Mouse (Mus musculus): ENCODE measurements around the gene Col19a1. TPM values are rescaled to one million over a fixed set of nuclear protein-coding genes. Genes with fewer than 3 reads are reported as not detected.

Gene Col19a1
- polyA plus RNA-seq, 1 experiment from 2014 or later: 3.1 TPM

GRCm38 (mm10) chr1:24511536-24511935 is 75.7 kb downstream of the Col19a1 start:
- Histone ChIP-seq H3K27ac (replicated peaks; ENCODE audit: low read depth, low read length) (no peak overlapping the region), H3K4me1 (ENCODE audit: control insufficient read depth, insufficient read depth, low read length) (no peaks in the 10 kb centered on the region), H3K4me3 (ENCODE audit: low read depth, low read length) (no peak overlapping the region), H3K27me3 (replicated peaks; ENCODE audit: control insufficient read depth, insufficient read depth, low read length) (no peaks in the 10 kb centered on the region), H3K36me3 (ENCODE audit: control insufficient read depth, insufficient read depth, low read length) (no peaks in the 10 kb centered on the region), H3K9ac (ENCODE audit: low read depth, low read length) (no peak overlapping the region), H3K9me3 (ENCODE audit: control insufficient read depth, low read length) (no peaks in the 10 kb centered on the region), H3K4me2 (ENCODE audit: low read depth, low read length) (no peak overlapping the region)
- ATAC-seq (ENCODE audit: low read depth) (peak; percentile 57; the same call in 1 of the 2 replicates), DNase-seq (ENCODE audit: low spot score) (peak; percentile 71)
- 34% methylated on average over 6 of the region's 6 CpGs for WGBS

- H3K36me3 ChIP-seq (ENCODE audit: control insufficient read depth, insufficient read depth, low read length): no peaks in the 10 kb centered on the region
- no peaks in the 10 kb centered on the region for H3K4me1 ChIP-seq (ENCODE audit: control insufficient read depth, insufficient read depth, low read length)
- DNase-seq (ENCODE audit: low spot score) (peak; percentile 44), ATAC-seq (ENCODE audit: low read depth) (0 out of 2 replicates have a peak, but pooled peaks have one; percentile 30)
- no peaks in the 10 kb centered on the region for H3K9me3 ChIP-seq (ENCODE audit: control insufficient read depth, low read length)
- no peaks in the 10 kb centered on the region for H3K27me3 ChIP-seq (replicated peaks; ENCODE audit: control insufficient read depth, insufficient read depth, low read length)
- 76% methylated on average over 4 of the region's 4 CpGs for WGBS
- H3K27ac ChIP-seq (replicated peaks; ENCODE audit: low read depth, low read length): no peak overlapping the region
- no peak overlapping the region for H3K4me3 ChIP-seq (ENCODE audit: low read depth, low read length)
- H3K9ac ChIP-seq (ENCODE audit: low read depth, low read length): no peak overlapping the region
- H3K4me2 ChIP-seq (ENCODE audit: low read depth, low read length): no peak overlapping the region
Measured at GRCm38 (mm10) chr1:24495400-24495799, 91.9 kb downstream of the Col19a1 start.

- Histone ChIP-seq H3K4me2 (ENCODE audit: low read depth, low read length) (no peak overlapping the region), H3K9me3 (ENCODE audit: control insufficient read depth, low read length) (no peaks in the 10 kb centered on the region), H3K27ac (replicated peaks; ENCODE audit: low read depth, low read length) (no peak overlapping the region), H3K4me3 (ENCODE audit: low read depth, low read length) (no peak overlapping the region), H3K4me1 (ENCODE audit: control insufficient read depth, insufficient read depth, low read length) (no peaks in the 10 kb centered on the region), H3K9ac (ENCODE audit: low read depth, low read length) (no peak overlapping the region), H3K27me3 (replicated peaks; ENCODE audit: control insufficient read depth, insufficient read depth, low read length) (no peaks in the 10 kb centered on the region), H3K36me3 (ENCODE audit: control insufficient read depth, insufficient read depth, low read length) (no peaks in the 10 kb centered on the region)
- ATAC-seq (ENCODE audit: low read depth) (peak; percentile 67; the same call in 1 of the 2 replicates), DNase-seq (ENCODE audit: low spot score) (peak; percentile 67)
- WGBS: 66% methylated on average over 5 of the region's 5 CpGs
Measured at GRCm38 (mm10) chr1:24484161-24484560, 103.1 kb downstream of the Col19a1 start.

- no peaks in the 10 kb centered on the region for H3K36me3 ChIP-seq (ENCODE audit: control insufficient read depth, insufficient read depth, low read length)
- H3K4me2 ChIP-seq (ENCODE audit: low read depth, low read length): no peak overlapping the region
- ATAC-seq (ENCODE audit: low read depth): no peak
- peak; percentile 49 for DNase-seq (ENCODE audit: low spot score)
- WGBS: 59% methylated on average over 7 of the region's 7 CpGs
- H3K27ac ChIP-seq (replicated peaks; ENCODE audit: low read depth, low read length): no peak overlapping the region
- H3K4me1 ChIP-seq (ENCODE audit: control insufficient read depth, insufficient read depth, low read length): 0 out of 2 replicates have a peak, but pooled peaks cover 3% of the 10 kb centered on the region
- H3K9ac ChIP-seq (ENCODE audit: low read depth, low read length): no peak overlapping the region
- H3K4me3 ChIP-seq (ENCODE audit: low read depth, low read length): no peak overlapping the region
- H3K27me3 ChIP-seq (replicated peaks; ENCODE audit: control insufficient read depth, insufficient read depth, low read length): no peaks in the 10 kb centered on the region
- no peaks in the 10 kb centered on the region for H3K9me3 ChIP-seq (ENCODE audit: control insufficient read depth, low read length)
Measured at GRCm38 (mm10) chr1:24471096-24471710, 116.1 kb downstream of the Col19a1 start.

- H3K4me2 ChIP-seq (ENCODE audit: low read depth, low read length): no peak overlapping the region
- no peaks in the 10 kb centered on the region for H3K9me3 ChIP-seq (ENCODE audit: control insufficient read depth, low read length)
- H3K27me3 ChIP-seq (replicated peaks; ENCODE audit: control insufficient read depth, insufficient read depth, low read length): no peaks in the 10 kb centered on the region
- DNase-seq (ENCODE audit: low spot score) (no peak), ATAC-seq (ENCODE audit: low read depth) (no peak)
- no peak overlapping the region for H3K4me3 ChIP-seq (ENCODE audit: low read depth, low read length)
- 77% methylated on average over 5 of the region's 5 CpGs for WGBS
- 0 out of 2 replicates have a peak, but pooled peaks cover 3% of the 10 kb centered on the region for H3K4me1 ChIP-seq (ENCODE audit: control insufficient read depth, insufficient read depth, low read length)
- no peak overlapping the region for H3K9ac ChIP-seq (ENCODE audit: low read depth, low read length)
- no peak overlapping the region for H3K27ac ChIP-seq (replicated peaks; ENCODE audit: low read depth, low read length)
- H3K36me3 ChIP-seq (ENCODE audit: control insufficient read depth, insufficient read depth, low read length): no peaks in the 10 kb centered on the region
Measured at GRCm38 (mm10) chr1:24470633-24471032, 116.6 kb downstream of the Col19a1 start.

- H3K27ac ChIP-seq (replicated peaks; ENCODE audit: low read depth, low read length): no peak overlapping the region
- H3K9ac ChIP-seq (ENCODE audit: low read depth, low read length): no peak overlapping the region
- 73% methylated on average over 3 of the region's 3 CpGs for WGBS
- ATAC-seq (ENCODE audit: low read depth) (no peak), DNase-seq (ENCODE audit: low spot score) (no peak)
- no peaks in the 10 kb centered on the region for H3K4me1 ChIP-seq (ENCODE audit: control insufficient read depth, insufficient read depth, low read length)
- H3K36me3 ChIP-seq (ENCODE audit: control insufficient read depth, insufficient read depth, low read length): no peaks in the 10 kb centered on the region
- no peaks in the 10 kb centered on the region for H3K9me3 ChIP-seq (ENCODE audit: control insufficient read depth, low read length)
- H3K4me3 ChIP-seq (ENCODE audit: low read depth, low read length): no peak overlapping the region
- no peaks in the 10 kb centered on the region for H3K27me3 ChIP-seq (replicated peaks; ENCODE audit: control insufficient read depth, insufficient read depth, low read length)
- H3K4me2 ChIP-seq (ENCODE audit: low read depth, low read length): no peak overlapping the region
Measured at GRCm38 (mm10) chr1:24461305-24461887, 125.9 kb downstream of the Col19a1 start.

- no peak overlapping the region for H3K27ac ChIP-seq (replicated peaks; ENCODE audit: low read depth, low read length)
- H3K4me3 ChIP-seq (ENCODE audit: low read depth, low read length): no peak overlapping the region
- 64% methylated on average over 2 of the region's 2 CpGs for WGBS
- H3K27me3 ChIP-seq (replicated peaks; ENCODE audit: control insufficient read depth, insufficient read depth, low read length): no peaks in the 10 kb centered on the region
- no peaks in the 10 kb centered on the region for H3K36me3 ChIP-seq (ENCODE audit: control insufficient read depth, insufficient read depth, low read length)
- H3K4me2 ChIP-seq (ENCODE audit: low read depth, low read length): no peak overlapping the region
- ATAC-seq (ENCODE audit: low read depth): no peak
- no peak for DNase-seq (ENCODE audit: low spot score)
- H3K9me3 ChIP-seq (ENCODE audit: control insufficient read depth, low read length): no peaks in the 10 kb centered on the region
- H3K9ac ChIP-seq (ENCODE audit: low read depth, low read length): no peak overlapping the region
- H3K4me1 ChIP-seq (ENCODE audit: control insufficient read depth, insufficient read depth, low read length): no peaks in the 10 kb centered on the region
Measured at GRCm38 (mm10) chr1:24458015-24458414, 129.3 kb downstream of the Col19a1 start.

GRCm38 (mm10) chr1:24452572-24453269 is 134.6 kb downstream of the Col19a1 start:
- Histone ChIP-seq H3K27ac (replicated peaks; ENCODE audit: low read depth, low read length) (no peak overlapping the region), H3K4me1 (ENCODE audit: control insufficient read depth, insufficient read depth, low read length) (no peaks in the 10 kb centered on the region), H3K9me3 (ENCODE audit: control insufficient read depth, low read length) (no peaks in the 10 kb centered on the region), H3K4me3 (ENCODE audit: low read depth, low read length) (no peak overlapping the region), H3K36me3 (ENCODE audit: control insufficient read depth, insufficient read depth, low read length) (no peaks in the 10 kb centered on the region), H3K27me3 (replicated peaks; ENCODE audit: control insufficient read depth, insufficient read depth, low read length) (no peaks in the 10 kb centered on the region), H3K4me2 (ENCODE audit: low read depth, low read length) (no peak overlapping the region), H3K9ac (ENCODE audit: low read depth, low read length) (no peak overlapping the region)
- ATAC-seq (ENCODE audit: low read depth) (no peak), DNase-seq (ENCODE audit: low spot score) (no peak)
- WGBS: 64% methylated on average over 10 of the region's 10 CpGs
